Mouse (Mus musculus) megakaryocyte, embryonic 14.5 days (primary cell): ENCODE data around the gene Chrna1. TPM values are rescaled to one million over a fixed set of nuclear protein-coding genes. Genes with fewer than 3 reads are reported as not detected.
A peak's percentile ranks its signal among the peaks of the same experiment; 100 is the strongest.

ENCODE experiments used
- H3K27me3 ChIP-seq: replicated peaks from 2 replicates; pipeline ENCODE3; 2012; ENCODE audit warnings: inconsistent platforms
- H3K36me3 ChIP-seq: replicated peaks from 2 replicates; pipeline ENCODE3; 2012; ENCODE audit warnings: low read length, inconsistent platforms, mixed read lengths
- H3K4me1 ChIP-seq: 2 replicates; pipeline ENCODE4 v1.6.1; 2012; ENCODE audit warnings: inconsistent platforms
- H3K4me3 ChIP-seq: replicated peaks from 2 replicates; pipeline ENCODE3; 2012; ENCODE audit warnings: moderate library complexity, mild to moderate bottlenecking, inconsistent platforms
- H3K9me3 ChIP-seq: 2 replicates; pipeline ENCODE4 v1.6.1; 2012; ENCODE audit warnings: inconsistent platforms
- FLI1 ChIP-seq: IDR thresholded peaks from 2 replicates; pipeline ENCODE4 v1.6.1; 2012; ENCODE audit warnings: low read length, inconsistent platforms, mixed read lengths
- GATA1 ChIP-seq: IDR thresholded peaks from 3 replicates; pipeline ENCODE4 v1.6.1; 2012; ENCODE audit warnings: mixed read lengths, low read length, inconsistent platforms, borderline replicate concordance
- polyA plus RNA-seq: library from polyadenylated mRNA; stranded (reverse); fragments of >175 nt; gene quantifications from 2 replicates; pipeline ENCODE4 v1.2.3, GENCODE M21; 2012; ENCODE audit warnings: low replicate concordance; ENCODE audit not compliant: insufficient read depth

Gene Chrna1
- polyA plus RNA-seq, result not detected in 2 replicates

DNA sequence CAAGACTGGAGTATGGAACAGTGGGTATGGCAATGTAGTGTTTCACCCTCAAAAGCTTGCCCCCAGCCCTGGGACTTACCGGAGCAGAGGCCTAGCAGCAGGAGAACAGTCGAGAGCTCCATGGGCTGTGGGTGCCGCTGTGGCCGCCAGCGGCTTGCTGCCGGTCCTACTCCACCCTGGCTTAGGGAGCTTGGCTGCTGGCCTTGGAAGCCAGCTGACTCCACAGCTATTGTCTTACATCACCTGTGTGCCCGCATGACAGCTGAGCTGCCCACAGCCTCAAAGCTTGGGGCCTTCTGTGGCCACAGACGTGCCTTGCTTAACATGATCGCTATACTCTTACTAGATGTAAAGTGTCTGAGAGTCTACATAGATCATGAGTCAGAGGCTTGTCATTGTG lies at the start of gene Chrna1:
Gene Chrna1, minus strand, starts transcription at position 173 of the 400 bp plus-strand sequence.
- TF ChIP-seq FLI1 (no peak), GATA1 (no peak)
- Histone ChIP-seq H3K27me3 (peaks cover 26% of the 10 kb centered on the region), H3K9me3 (no peaks in the 10 kb centered on the region), H3K36me3 (no peaks in the 10 kb centered on the region), H3K4me1 (peaks cover 24% of the 10 kb centered on the region), H3K4me3 (no peak within 1 kb of the TSS)

DNA sequence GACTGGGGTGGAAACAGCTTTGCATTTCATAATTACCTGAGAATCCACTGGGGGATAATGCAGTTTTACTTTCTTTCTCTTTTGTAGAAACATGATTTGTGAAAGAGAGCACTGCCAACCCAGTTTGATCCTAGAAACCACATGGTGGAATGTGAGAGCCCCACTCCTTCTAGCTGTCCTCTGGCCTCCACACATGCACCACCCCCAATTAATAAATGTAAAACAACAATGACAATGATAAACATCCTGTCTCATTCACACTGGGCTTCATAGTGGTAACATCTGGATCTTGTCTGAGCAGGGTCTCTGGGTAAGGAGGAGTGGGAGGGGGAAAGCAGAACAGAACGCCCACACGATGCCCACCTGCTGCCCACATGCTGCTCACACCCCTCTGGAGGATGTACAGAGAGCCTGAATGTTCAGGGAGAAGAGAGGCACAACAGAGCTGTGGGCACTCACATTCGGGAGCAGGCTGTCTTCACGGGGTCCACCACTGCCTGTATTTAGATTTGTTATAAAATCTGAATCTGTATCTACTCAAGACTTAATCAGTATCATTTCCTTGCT lies 38.4 kb upstream of the Chrna1 start:
- no peaks in the 10 kb centered on the region for H3K36me3 ChIP-seq

DNA sequence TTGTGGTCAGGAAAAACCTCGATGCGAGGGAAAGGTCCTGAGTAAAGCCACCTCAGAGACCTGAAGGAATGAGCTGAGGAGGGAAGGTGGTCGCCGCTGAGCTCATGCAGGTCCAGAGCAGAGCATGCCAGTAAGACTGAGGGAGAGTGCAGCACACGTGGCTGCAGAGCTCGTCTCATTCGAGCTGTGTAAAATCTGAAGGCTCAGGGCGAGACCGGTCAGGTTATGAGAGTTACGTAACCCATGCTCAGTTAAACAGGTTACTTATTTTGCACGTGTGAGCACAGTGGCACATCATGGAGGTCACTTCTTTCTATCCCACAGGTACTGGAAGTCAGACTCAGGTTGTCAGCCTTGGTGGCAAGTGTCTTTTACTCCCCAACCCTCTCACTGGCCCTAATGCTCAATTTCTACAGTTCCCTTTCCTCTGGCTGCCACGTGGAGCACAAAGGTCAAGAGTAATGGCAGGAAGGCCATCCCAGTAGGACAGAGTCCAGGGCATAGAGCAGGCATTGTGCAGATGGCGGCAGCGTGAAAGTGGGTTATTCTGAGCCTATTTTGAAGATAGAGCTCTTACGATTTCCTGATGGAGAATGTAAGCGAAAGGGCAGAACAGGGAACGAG lies 36.4 kb upstream of the Chrna1 start:
- H3K4me3 ChIP-seq, result no peak overlapping the region
- peaks cover 8% of the 10 kb centered on the region for H3K27me3 ChIP-seq
- no peak for TF ChIP-seq FLI1
- TF ChIP-seq GATA1, result no peak
- no peaks in the 10 kb centered on the region for H3K9me3 ChIP-seq
- peaks cover 38% of the 10 kb centered on the region for H3K4me1 ChIP-seq
- H3K36me3 ChIP-seq, result no peaks in the 10 kb centered on the region

More for the DNA sequence above, 38.4 kb upstream of the Chrna1 start:
- no peak overlapping the region for H3K4me3 ChIP-seq
- TF ChIP-seq FLI1 (no peak), GATA1 (no peak)
- H3K27me3 ChIP-seq, result peaks cover 7% of the 10 kb centered on the region
- H3K4me1 ChIP-seq, result peaks cover 20% of the 10 kb centered on the region; the same call in 1 of the 2 replicates
- no peaks in the 10 kb centered on the region for H3K9me3 ChIP-seq

DNA sequence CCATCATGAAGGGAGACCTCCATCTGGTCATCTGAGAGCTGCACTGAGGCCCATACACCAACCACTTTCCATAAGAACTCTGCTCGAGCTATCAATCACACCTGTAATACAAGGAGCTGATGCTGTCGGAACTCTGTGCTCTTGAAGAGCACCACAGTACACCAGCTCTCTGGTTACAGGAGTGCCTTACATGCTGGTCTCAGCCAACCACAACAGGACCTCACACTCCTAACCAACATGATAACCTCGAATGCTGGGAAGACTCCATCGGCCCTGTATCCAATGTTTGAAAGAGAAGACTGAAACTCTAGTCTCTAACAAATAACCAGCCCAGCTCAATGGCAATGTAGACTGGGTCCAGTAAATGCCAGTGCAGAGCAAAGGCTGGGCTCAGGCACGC lies 35.3 kb upstream of the Chrna1 start:
- Histone ChIP-seq H3K9me3 (no peaks in the 10 kb centered on the region), H3K36me3 (no peaks in the 10 kb centered on the region), H3K4me3 (no peak overlapping the region), H3K4me1 (peaks cover 39% of the 10 kb centered on the region), H3K27me3 (peaks cover 8% of the 10 kb centered on the region)
- TF ChIP-seq GATA1 (no peak), FLI1 (no peak)

DNA sequence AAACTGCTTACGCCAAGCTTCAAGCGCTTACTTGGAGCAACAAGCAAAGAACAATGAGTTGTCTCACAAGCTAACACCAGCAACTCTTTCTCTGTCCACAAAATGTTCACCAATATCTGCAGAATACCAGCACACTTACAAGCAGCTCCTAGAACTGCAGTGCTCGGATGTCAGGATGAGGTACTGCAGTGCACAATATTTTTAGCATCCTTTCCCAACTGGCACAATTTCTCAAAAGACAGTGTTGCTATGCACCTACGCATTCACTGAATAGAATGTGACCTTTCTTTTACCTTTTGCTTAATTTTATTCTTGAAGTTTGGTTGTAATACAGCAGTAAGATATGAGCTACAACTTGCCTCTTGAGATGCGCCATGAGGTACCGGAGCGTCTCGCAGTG lies 34.2 kb upstream of the Chrna1 start:
- Histone ChIP-seq H3K36me3 (no peaks in the 10 kb centered on the region), H3K4me1 (peaks cover 46% of the 10 kb centered on the region), H3K9me3 (no peaks in the 10 kb centered on the region), H3K27me3 (peaks cover 8% of the 10 kb centered on the region), H3K4me3 (no peak overlapping the region)
- TF ChIP-seq GATA1 (no peak), FLI1 (no peak)

DNA sequence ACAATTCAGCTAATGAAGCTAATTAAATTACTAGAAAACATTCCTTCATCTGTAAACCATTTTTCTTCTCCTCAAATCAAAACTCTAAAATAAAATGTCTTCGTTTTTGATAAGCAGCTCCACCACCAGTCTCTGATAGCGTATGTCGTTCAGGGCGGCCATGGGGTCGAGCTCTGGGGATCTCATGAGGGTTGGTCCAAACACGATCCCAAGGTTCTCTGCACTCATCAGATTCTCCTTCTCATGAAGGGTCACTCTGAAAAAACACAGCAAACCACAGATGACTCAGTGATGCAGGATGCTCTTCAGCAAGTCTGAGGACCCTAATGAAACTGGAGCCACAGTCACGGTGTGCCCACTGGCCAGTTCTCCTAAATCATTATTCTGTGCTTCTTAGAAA lies 32.8 kb upstream of the Chrna1 start:
- Histone ChIP-seq H3K27me3 (peaks cover 8% of the 10 kb centered on the region), H3K4me3 (no peak overlapping the region), H3K36me3 (no peaks in the 10 kb centered on the region), H3K9me3 (no peaks in the 10 kb centered on the region), H3K4me1 (peaks cover 53% of the 10 kb centered on the region)
- TF ChIP-seq FLI1, result no peak
- TF ChIP-seq GATA1, result no peak

DNA sequence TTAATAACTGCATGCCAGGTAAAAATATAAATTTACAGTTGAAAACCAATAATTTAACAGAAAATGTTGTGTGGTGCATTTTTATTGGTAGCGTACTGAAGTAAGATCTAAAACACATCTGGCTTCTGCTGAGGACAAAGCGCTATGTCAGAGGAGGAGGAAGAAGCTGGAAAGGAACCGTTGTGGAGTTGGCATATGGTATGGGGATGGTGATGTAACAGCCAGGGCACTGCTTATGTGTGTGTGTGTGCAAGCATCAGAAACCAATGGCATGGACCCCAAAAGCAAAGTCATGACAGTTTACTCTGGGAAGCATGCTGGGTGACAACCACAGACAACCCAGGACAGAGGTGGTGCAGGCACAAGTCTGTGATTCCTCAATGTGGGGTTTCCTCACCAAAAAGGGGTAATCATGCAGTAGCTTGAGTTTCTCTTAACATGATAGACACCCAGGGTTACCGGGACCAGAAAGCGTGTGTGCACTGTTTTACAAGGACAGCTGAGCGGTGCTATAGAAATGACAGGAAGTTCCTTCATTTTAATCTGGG lies 32.3 kb upstream of the Chrna1 start:
- Histone ChIP-seq H3K4me3 (no peak overlapping the region), H3K27me3 (peaks cover 8% of the 10 kb centered on the region), H3K4me1 (peaks cover 58% of the 10 kb centered on the region), H3K36me3 (no peaks in the 10 kb centered on the region), H3K9me3 (no peaks in the 10 kb centered on the region)
- TF ChIP-seq GATA1 (no peak), FLI1 (no peak)

DNA sequence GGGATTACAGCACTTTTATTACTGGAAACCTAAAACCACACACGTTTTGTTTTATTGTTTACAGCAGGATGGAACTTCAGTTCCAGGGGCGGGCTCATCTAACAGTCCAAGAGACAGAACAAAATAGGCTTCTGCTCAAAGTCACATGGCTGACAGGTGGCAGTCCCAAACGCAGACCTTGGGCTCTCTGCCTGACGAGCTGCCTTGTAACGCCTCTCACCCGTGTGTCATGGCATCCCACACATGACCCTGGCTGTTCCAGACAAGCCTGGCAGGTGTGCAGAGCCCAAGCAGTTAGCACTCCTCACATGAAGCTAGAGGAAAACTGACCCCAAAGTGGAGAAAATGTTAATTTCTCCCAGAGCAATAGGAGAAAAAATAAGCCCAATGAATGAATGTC lies 31.7 kb upstream of the Chrna1 start:
- Histone ChIP-seq H3K9me3 (no peaks in the 10 kb centered on the region), H3K4me1 (peaks cover 64% of the 10 kb centered on the region), H3K36me3 (no peaks in the 10 kb centered on the region), H3K4me3 (no peak overlapping the region), H3K27me3 (peaks cover 8% of the 10 kb centered on the region)
- TF ChIP-seq GATA1, result no peak
- no peak for TF ChIP-seq FLI1

DNA sequence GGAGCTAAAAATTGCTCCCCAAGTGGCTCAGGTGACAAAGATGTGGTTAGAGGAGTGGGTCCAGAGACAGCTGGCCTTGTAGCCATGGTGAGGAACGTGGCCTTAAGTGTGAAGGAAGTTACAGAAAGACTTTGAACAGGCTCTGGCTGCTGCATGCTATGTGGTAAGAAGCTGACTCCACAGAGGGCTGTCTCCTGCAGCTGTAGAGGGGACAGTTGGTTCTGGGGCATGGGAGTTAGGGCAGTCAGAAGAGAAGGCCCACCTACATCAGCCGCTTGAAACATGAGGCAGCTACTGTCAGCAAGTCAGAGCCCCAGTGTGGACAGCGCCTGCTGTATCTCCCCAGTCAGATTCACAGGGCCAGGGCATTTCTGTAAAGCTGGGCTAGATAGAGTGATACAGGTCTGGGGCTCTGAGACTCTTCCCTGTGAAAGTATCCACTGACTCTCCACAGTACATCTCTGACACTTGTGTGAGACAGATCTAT lies 29.6 kb upstream of the Chrna1 start:
- Histone ChIP-seq H3K36me3 (no peaks in the 10 kb centered on the region), H3K4me3 (no peak overlapping the region), H3K27me3 (peaks cover 2% of the 10 kb centered on the region), H3K9me3 (no peaks in the 10 kb centered on the region), H3K4me1 (peaks cover 71% of the 10 kb centered on the region)
- TF ChIP-seq GATA1 (no peak), FLI1 (no peak)

DNA sequence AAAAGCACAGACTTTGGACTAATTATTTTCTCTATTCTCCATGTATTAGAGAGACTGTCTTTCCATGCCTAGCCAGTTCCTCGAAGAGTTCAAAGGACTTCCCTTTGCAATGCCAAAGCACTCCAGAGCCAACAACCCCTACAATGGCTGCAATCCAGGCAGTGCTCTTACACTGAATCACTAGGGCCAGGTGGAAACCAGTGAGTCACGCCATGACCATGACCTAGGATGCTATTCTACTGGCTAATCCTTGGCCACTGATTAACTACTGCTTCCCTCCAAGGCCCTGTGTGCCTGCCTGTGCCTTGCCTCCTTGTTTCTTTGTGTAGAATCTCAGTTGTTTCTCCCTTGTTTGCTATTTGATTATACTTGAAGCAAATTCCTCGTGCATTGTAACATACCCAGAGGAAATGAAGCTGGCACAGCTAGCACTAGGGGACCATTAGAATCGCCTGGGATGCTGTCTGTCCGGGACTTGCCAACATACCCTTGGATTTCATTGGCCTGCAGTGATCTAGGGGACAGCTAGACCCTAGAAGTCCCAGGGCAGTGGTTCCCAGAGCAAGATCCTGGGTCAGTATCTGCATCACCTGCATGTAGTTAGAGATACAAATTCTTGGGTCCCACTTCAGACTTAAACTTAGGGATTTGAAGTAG lies 29.1 kb upstream of the Chrna1 start:
- peak overlapping the region; percentile 1 for H3K4me3 ChIP-seq
- no peak for TF ChIP-seq FLI1
- no peak for TF ChIP-seq GATA1
- peaks cover 76% of the 10 kb centered on the region for H3K4me1 ChIP-seq
- H3K36me3 ChIP-seq, result no peaks in the 10 kb centered on the region
- H3K9me3 ChIP-seq, result no peaks in the 10 kb centered on the region
- peaks cover 2% of the 10 kb centered on the region for H3K27me3 ChIP-seq
